Mouse (Mus musculus) midbrain, embryonic 11.5 days (tissue): ENCODE data around the gene Lsmem1. TPM values are rescaled to one million over a fixed set of nuclear protein-coding genes. Genes with fewer than 3 reads are reported as not detected.

ENCODE experiments used
- ATAC-seq: fragments of 200-750 bp; cut with Nextera tagmentation; 2 replicates; pipeline ENCODE4 v1.8.0; 2017; ENCODE audit warnings: moderate TSS enrichment, moderate library complexity; ENCODE audit not compliant: low FRiP score
- DNase-seq: peaks from one replicate; pipeline ENCODE4 v3.0.0; 2015; ENCODE audit warnings: low spot score; ENCODE audit errors: missing footprints
- H3K27ac ChIP-seq: fragments of 300-500 bp; sonication (generic); 2 replicates; pipeline ENCODE4 v1.5.1; 2014; ENCODE audit warnings: low read depth, low read length
- H3K27me3 ChIP-seq: fragments of 300-500 bp; sonication (generic); 2 replicates; pipeline ENCODE4 v1.6.1; 2014; ENCODE audit warnings: mild to moderate bottlenecking, low read length, moderate library complexity, mixed read lengths; ENCODE audit not compliant: control insufficient read depth, insufficient read depth
- H3K36me3 ChIP-seq: fragments of 300-500 bp; sonication (generic); 2 replicates; pipeline ENCODE4 v1.6.1; 2014; ENCODE audit warnings: mild to moderate bottlenecking, low read length, moderate library complexity, mixed read lengths; ENCODE audit not compliant: control insufficient read depth, insufficient read depth
- H3K4me1 ChIP-seq: fragments of 300-500 bp; sonication (generic); 2 replicates; pipeline ENCODE4 v1.6.1; 2014; ENCODE audit warnings: low read length; ENCODE audit not compliant: control insufficient read depth, insufficient read depth
- H3K4me2 ChIP-seq: fragments of 300-500 bp; sonication (generic); 2 replicates; pipeline ENCODE4 v1.6.1; 2014; ENCODE audit warnings: mild to moderate bottlenecking, moderate library complexity
- H3K4me3 ChIP-seq: fragments of 300-500 bp; sonication (generic); 2 replicates; pipeline ENCODE4 v1.5.1; 2014; ENCODE audit warnings: low read depth, low read length
- H3K9ac ChIP-seq: fragments of 300-500 bp; sonication (generic); 2 replicates; pipeline ENCODE4 v1.6.1; 2014; ENCODE audit warnings: low read length
- H3K9me3 ChIP-seq: fragments of 300-500 bp; sonication (generic); 2 replicates; pipeline ENCODE4 v1.6.1; 2016; ENCODE audit warnings: low read length; ENCODE audit not compliant: control insufficient read depth
- WGBS: fragments of 180-500 bp; shearing (Covaris S2); extraction: QIAGEN DNeasy Blood & Tissue Kit; methylation state at CpG from one replicate; pipeline ENCODE4 v1.1.7; 2014; 5-methylcytosine and 5-hydroxymethylcytosine counted together
- polyA plus RNA-seq: library from polyadenylated mRNA; unstranded; fragments of >200 nt; fragmentation: Nextera tagmentation; extraction: Ambion mirVana; gene quantifications from 2 replicates; pipeline ENCODE4 v1.2.1, GENCODE M21; 2014

Gene Lsmem1
- polyA plus RNA-seq, 1 experiment from 2014 or later: not detected

- Histone ChIP-seq H3K9ac (peak overlapping the region; percentile 30), H3K36me3 (peaks cover 9% of the 10 kb centered on the region), H3K4me3 (peak overlapping the region; percentile 5; the same call in 1 of the 2 replicates), H3K4me2 (peak overlapping the region; percentile 65), H3K27ac (no peak overlapping the region), H3K4me1 (peaks cover 15% of the 10 kb centered on the region), H3K9me3 (no peaks in the 10 kb centered on the region), H3K27me3 (no peaks in the 10 kb centered on the region)
- 55% methylated on average over 3 of the region's 3 CpGs for WGBS
- DNase-seq (peak; percentile 80), ATAC-seq (no peak)
Measured at GRCm38 (mm10) chr12:40220001-40220570, 20.8 kb upstream of the Lsmem1 start.

GRCm38 (mm10) chr12:40218430-40218945 is 19.2 kb upstream of the Lsmem1 start:
- no peaks in the 10 kb centered on the region for H3K27me3 ChIP-seq
- 66% methylated on average over 2 of the region's 2 CpGs for WGBS

GRCm38 (mm10) chr12:40217776-40218175 is 18.5 kb upstream of the Lsmem1 start:
- WGBS: 87% methylated on average over 2 of the region's 2 CpGs
- H3K27ac ChIP-seq: no peak overlapping the region
- no peaks in the 10 kb centered on the region for H3K9me3 ChIP-seq
- peaks cover 15% of the 10 kb centered on the region for H3K4me1 ChIP-seq
- no peak overlapping the region for H3K4me3 ChIP-seq
- no peak overlapping the region for H3K4me2 ChIP-seq
- DNase-seq (peak; percentile 83), ATAC-seq (no peak)
- no peaks in the 10 kb centered on the region for H3K27me3 ChIP-seq
- peaks cover 20% of the 10 kb centered on the region for H3K36me3 ChIP-seq
- H3K9ac ChIP-seq: no peak overlapping the region

More at GRCm38 (mm10) chr12:40218430-40218945, 19.2 kb upstream of the Lsmem1 start:
- H3K9ac ChIP-seq: no peak overlapping the region
- H3K4me2 ChIP-seq: no peak overlapping the region
- no peaks in the 10 kb centered on the region for H3K9me3 ChIP-seq
- H3K27ac ChIP-seq: no peak overlapping the region
- peaks cover 15% of the 10 kb centered on the region for H3K36me3 ChIP-seq
- H3K4me1 ChIP-seq: peaks cover 15% of the 10 kb centered on the region
- no peak overlapping the region for H3K4me3 ChIP-seq
- ATAC-seq (no peak), DNase-seq (peak; percentile 61)

- H3K27me3 ChIP-seq: no peaks in the 10 kb centered on the region
- no peak for ATAC-seq
- peak; percentile 53 for DNase-seq
- 91% methylated on average over 15 of the region's 15 CpGs for WGBS
- H3K27ac ChIP-seq: no peak overlapping the region
- H3K4me2 ChIP-seq: no peak overlapping the region
- peaks cover 29% of the 10 kb centered on the region for H3K36me3 ChIP-seq
- no peak overlapping the region for H3K4me3 ChIP-seq
- peaks cover 2% of the 10 kb centered on the region for H3K4me1 ChIP-seq
- H3K9ac ChIP-seq: no peak overlapping the region
- no peaks in the 10 kb centered on the region for H3K9me3 ChIP-seq
Measured at GRCm38 (mm10) chr12:40214888-40215876, 15.9 kb upstream of the Lsmem1 start.

GRCm38 (mm10) chr12:40209049-40209448 is 9.8 kb upstream of the Lsmem1 start:
- Histone ChIP-seq H3K27ac (no peak overlapping the region), H3K9me3 (no peaks in the 10 kb centered on the region), H3K36me3 (peaks cover 30% of the 10 kb centered on the region), H3K27me3 (no peaks in the 10 kb centered on the region), H3K4me3 (no peak overlapping the region), H3K4me1 (no peaks in the 10 kb centered on the region), H3K4me2 (no peak overlapping the region), H3K9ac (no peak overlapping the region)
- 94% methylated on average over 3 of the region's 3 CpGs for WGBS
- ATAC-seq: no peak
- peak; percentile 65 for DNase-seq

DNA sequence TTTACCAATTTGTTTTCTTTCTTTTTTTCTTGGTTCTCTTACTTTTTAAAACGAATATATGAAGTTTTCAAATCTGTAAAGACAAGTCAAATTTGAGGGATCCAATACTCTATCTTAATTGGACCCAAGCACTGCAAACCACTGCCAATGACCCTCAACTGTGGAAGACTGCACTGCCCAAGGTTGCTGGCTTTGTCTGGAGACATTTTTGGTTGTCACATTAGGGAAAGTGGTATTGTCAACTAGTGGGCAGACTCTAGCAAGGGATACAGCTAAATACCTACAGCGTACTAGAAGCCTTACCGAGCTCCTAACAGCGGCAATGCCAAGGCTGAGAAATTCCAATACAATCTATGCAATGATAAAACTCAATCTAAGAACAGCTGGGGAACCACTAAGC is 8.6 kb upstream of the Lsmem1 start:
- Histone ChIP-seq H3K4me3 (no peak overlapping the region), H3K27ac (no peak overlapping the region), H3K9me3 (no peaks in the 10 kb centered on the region), H3K36me3 (peaks cover 25% of the 10 kb centered on the region), H3K9ac (no peak overlapping the region), H3K27me3 (no peaks in the 10 kb centered on the region), H3K4me2 (no peak overlapping the region), H3K4me1 (no peaks in the 10 kb centered on the region)
- no peak for ATAC-seq
- DNase-seq: peak; percentile 72
- 94% methylated on average over 4 of the region's 4 CpGs for WGBS

- DNase-seq (peak; percentile 78), ATAC-seq (no peak)
- no peak overlapping the region for H3K9ac ChIP-seq
- no peak overlapping the region for H3K4me2 ChIP-seq
- H3K36me3 ChIP-seq: peaks cover 20% of the 10 kb centered on the region
- 91% methylated on average over 7 of the region's 7 CpGs for WGBS
- H3K27me3 ChIP-seq: no peaks in the 10 kb centered on the region
- H3K27ac ChIP-seq: no peak overlapping the region
- H3K4me1 ChIP-seq: no peaks in the 10 kb centered on the region
- no peaks in the 10 kb centered on the region for H3K9me3 ChIP-seq
- H3K4me3 ChIP-seq: no peak overlapping the region
Measured at GRCm38 (mm10) chr12:40202161-40203035, 3.1 kb upstream of the Lsmem1 start.

DNA sequence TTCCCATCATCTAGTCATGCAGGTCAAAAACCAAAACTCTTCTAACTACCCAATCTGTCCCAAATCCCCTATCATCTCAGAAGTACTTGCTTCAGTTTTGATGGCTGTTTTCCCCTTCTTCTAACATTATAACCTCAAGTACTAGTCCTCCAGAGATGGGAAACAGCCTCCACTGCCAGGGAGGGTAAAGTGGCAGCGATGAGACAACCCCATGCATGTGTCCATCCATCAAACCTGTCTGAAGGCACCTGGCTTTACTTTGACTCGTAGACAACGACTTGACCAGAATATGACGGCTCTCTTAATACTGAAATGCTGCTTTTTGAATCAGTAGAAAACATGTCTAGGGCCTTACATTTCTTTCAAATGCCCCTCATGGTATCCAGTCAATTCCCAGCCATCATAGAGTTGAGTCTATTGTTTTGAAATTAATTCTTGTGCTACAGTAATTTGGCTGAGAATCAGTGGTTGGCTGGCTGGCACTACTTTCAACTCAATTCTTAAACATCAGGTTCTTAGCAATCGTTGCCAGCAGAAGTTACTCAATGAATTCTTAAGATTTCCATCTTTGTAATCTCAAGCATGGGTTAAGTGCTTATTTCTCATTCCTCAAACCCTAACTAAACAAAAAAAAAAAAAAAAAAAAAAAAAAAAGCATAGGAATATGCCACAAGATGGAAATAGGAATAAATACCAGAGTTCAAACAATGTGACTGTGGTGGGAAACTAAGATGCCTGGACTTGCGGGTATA is 1.4 kb upstream of the Lsmem1 start:
- ATAC-seq: no peak

More for the DNA sequence above, 1.4 kb upstream of the Lsmem1 start:
- Histone ChIP-seq H3K4me3 (no peak overlapping the region), H3K4me2 (no peak overlapping the region), H3K27me3 (no peaks in the 10 kb centered on the region), H3K4me1 (no peaks in the 10 kb centered on the region), H3K36me3 (peaks cover 15% of the 10 kb centered on the region), H3K9me3 (no peaks in the 10 kb centered on the region), H3K27ac (no peak overlapping the region), H3K9ac (no peak overlapping the region)
- WGBS: 90% methylated on average over 6 of the region's 6 CpGs
- DNase-seq: peak; percentile 51
